Mouse (Mus musculus): ENCODE measurements at regions not wholly inside any gene's neighbourhood (a gene's known extent, or its start where the extent isn't known, plus 50 kb on each side); places are given as distances from the start of the nearest gene placed in this dataset.

DNA sequence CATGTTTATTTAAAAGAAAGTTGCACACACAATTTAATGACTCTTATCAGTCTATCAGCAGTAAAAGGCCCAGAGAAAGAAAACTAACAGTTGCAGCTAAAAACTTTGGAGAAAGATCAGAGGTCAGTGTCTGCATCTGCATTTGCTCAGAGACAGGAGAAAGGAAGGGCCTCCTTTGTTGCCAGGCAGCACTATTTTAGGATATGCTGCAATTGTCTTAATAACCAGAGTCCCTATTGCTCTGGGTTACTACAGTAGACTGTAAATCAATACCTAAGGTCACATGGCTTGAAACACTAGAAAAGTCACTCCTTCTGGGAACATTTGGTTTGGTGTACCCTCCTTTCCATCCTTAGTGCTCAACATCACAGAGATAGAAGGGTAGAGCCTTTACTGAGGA lies 175.7 kb downstream of the Hdgfl1 start:
- no peak for ATAC-seq (replicated peaks; ENCODE audit: insufficient number of reproducible peaks, low FRiP score, low TSS enrichment, poor library complexity, severe bottlenecking)

DNA sequence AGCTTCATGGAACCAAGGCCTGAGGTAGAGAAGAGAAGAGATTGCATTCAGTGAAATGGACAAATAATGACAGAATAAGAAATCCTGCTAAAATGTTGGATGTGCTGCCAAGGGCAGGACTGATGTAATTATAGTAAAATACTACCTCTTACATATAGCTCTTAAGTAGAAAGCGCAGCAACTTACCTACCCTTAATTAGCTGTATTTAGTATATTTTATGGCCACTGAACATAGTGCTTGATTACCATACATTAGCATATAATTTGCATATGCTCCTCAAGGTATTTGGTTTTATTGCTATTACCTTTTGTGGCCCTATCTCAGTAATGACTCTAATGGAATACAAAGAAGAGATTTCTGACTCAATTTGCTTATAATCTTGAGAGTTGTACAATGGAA lies 176.2 kb downstream of the Hdgfl1 start:
- ATAC-seq (replicated peaks; ENCODE audit: insufficient number of reproducible peaks, low FRiP score, low TSS enrichment, poor library complexity, severe bottlenecking) = no peak

DNA sequence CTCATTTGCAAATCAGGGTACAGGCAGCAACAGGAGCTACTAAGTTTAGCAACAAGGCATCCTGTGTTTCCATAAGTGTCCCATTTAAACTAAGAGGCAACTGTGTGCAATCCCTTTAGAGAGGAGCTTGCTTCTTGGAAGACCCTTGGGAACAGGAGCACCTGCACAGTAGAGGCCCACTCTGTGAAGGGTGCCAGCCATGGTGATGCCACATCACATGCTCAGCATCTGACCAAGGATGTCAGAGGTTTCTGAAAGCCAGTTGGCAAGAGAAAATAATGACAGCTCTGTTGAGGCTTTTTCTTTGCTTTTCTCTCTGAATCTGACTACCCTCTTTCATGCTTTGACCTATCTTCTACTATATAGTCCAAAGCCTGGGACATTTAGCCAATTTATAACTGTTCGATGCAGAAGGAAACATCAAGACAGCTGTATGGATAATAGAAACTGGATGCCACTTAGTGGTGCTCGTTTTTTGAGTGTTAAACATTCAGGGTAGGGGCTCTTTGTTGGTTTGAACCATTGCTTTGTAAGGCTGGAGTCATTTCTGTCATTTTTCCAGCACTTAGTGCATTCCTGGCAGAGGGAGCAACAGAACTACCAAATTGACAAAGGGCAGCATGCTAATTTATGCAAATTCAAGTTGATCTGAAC lies 193.9 kb downstream of the Hdgfl1 start:
- no peak for ATAC-seq (replicated peaks; ENCODE audit: insufficient number of reproducible peaks, low FRiP score, low TSS enrichment, poor library complexity, severe bottlenecking)

DNA sequence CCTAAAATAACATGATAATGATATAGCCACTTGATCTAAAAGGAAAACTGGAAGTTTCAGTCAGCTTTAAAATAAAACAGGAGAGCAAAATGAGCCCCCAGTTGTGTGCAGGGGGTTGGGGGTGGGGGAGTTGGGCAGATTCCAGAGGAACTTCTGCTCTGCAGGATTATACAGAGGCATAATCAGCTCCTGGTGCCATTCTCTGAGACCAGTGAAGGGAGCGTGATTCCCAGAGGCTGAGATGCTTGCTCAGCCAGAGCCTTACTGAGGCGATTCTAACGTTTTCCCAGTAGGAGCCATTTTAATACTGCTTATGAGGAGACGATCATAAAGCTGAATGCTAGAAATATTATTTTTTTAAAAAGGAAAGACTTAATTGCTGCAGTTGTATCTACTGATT lies 200.5 kb downstream of the Hdgfl1 start:
- ATAC-seq (replicated peaks; ENCODE audit: insufficient number of reproducible peaks, low FRiP score, low TSS enrichment, poor library complexity, severe bottlenecking) = no peak

DNA sequence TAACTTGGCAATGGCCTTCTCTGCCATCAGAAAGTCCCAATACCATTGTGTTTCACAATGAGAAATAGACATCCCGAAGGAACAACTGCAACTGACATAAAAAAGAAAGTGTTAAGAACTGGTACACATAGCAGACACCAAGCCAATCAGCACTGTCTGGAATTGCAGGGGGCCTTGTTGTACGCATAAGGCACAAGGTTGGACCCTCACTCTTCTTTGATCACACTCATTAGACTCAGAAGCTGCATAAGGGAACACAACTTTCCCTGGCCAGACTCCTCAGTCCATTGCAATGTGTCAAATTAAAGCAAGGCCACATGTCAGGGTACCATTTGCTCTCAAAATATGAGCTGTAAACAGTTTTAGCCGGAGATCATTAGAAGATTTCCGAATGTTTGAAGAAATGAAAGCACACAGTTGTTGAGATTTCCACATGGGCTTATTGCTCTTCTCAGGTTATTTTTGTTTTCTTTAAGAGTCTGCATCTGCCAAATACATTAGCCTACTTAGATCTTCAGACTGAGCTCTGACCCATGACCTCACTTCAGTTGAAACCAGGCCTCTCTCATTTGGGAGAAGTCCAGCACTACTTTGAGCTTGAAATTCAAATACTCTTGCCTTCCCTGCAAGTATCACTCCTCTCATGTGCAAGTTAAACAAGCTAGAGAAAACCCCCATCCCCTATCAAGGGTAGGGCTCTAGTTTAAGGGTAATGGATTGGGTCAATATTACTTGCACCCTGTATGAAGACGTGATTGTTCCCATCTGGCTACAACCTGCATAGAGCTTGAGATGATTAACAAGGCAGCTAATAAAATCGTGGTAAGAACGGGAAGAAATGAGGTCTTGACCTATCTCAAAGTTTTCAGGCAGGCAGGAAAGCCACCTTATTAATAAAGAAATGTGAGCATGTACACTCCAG lies 204.8 kb downstream of the Hdgfl1 start:
- no peak for ATAC-seq (replicated peaks; ENCODE audit: insufficient number of reproducible peaks, low FRiP score, low TSS enrichment, poor library complexity, severe bottlenecking)

DNA sequence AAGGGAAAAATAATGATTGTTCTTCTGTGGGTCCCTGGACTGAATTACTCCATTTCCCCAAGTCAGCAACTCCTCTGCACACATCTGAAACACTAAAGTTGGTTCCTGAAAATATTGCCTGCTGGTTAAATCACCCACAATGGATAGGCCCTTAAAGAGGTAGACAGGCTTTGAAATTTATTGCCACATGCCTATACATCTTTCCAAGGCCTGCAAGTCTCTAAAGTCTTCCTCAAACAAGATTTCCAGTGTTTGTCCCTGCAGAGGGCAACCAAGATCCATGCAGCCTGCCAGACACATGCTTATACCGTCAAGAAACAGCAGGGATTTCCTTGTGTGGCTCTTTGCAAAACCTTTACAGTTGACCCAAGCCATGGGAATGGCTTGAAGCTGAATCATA lies 211.6 kb downstream of the Hdgfl1 start:
- no peak for ATAC-seq (replicated peaks; ENCODE audit: insufficient number of reproducible peaks, low FRiP score, low TSS enrichment, poor library complexity, severe bottlenecking)

DNA sequence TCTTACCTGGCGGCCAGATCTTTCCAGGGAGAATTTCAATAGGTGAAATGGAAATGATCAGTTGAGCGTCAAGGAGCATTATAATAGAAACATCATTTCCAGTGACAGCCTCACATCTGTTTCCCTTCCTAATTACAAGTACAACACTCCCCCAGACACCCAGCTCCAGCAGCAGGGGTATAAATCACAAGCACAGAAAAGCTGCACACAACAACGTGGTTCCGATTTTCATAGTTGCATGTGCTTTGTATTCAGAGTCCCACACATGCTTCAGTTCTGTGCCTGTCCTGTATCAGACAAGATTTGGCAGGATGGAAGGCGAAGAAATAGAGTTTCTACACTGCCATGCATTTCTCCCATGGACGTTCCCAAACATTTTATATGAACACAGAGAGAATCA lies 215.7 kb downstream of the Hdgfl1 start:
- no peak for ATAC-seq (replicated peaks; ENCODE audit: insufficient number of reproducible peaks, low FRiP score, low TSS enrichment, poor library complexity, severe bottlenecking)

DNA sequence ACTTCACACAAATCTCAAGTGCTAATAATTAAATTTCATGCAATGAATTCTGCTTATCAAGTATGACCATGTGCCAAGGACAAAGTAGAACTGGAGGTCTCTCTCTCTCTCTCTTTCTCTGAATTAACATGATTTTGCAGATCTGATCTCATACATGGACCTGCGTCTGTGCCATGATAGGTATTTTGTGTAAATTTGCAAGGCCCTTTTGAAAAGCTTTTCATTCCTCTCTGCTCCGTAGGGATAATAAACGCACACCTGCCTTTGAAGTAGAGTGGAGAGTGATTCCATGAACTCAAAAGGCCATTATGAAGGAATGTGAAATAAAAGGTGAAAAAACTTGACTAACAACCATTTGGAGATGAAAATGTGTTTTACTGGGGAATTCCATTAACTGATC lies 217.8 kb downstream of the Hdgfl1 start:
- no peak for ATAC-seq (replicated peaks; ENCODE audit: insufficient number of reproducible peaks, low FRiP score, low TSS enrichment, poor library complexity, severe bottlenecking)

DNA sequence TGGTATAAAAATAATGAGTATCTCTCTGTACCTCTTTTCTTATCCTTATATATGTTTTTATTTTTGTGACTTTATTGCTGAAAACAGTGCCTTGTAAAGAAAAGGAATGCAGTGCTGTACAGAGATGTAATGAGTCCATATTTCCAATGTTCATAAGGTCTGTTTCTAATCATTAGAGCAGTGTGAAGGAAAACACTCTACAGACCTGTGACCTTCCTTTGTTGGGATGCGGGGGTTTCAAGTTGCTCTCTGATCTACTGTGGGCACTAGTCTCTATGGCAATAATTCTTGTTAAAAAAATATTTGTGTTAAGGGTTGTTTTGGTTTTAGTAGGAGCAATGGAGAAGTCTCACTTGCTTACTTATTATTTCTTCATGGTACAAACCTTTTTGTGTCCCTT lies 231.0 kb downstream of the Hdgfl1 start:
- ATAC-seq (replicated peaks; ENCODE audit: insufficient number of reproducible peaks, low FRiP score, low TSS enrichment, poor library complexity, severe bottlenecking) = no peak

DNA sequence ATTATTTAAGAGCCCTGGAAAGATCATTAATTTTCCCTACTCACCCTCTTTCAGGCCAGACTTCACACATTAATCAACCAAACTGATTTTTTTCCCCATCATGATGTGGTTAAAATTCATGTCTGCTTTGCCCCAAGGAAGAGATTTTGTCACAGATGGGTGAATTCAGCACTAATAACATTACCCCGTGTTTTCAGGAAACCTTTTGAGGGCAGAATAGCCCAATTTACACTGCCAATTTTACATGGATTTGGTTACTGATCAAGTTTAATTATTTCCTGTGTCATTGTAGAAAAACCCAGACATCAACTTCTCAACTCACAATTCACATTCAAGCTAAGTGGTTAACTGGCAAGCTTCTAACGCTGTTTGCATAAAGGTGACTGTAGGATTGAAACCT lies 233.4 kb downstream of the Hdgfl1 start:
- no peak for ATAC-seq (replicated peaks; ENCODE audit: insufficient number of reproducible peaks, low FRiP score, low TSS enrichment, poor library complexity, severe bottlenecking)

DNA sequence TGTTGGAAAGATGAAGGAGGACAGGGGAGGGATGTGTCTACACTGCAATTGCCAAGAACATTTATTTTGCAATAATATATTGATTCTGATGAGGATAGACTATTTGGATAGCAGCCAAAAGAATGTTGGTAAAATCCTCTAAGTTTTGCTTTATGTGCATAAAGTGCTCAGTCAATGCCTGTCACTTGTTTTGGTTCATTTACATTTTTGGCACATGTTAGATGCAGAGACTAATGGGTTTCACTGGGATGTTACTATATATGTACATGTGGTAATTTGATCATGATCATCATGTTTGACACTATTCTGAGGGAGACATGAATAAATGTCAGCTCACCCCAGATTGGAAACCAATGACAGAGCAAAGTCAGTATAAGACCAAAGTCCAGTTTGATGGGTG lies 237.2 kb downstream of the Hdgfl1 start:
- no peak for ATAC-seq (replicated peaks; ENCODE audit: insufficient number of reproducible peaks, low FRiP score, low TSS enrichment, poor library complexity, severe bottlenecking)

DNA sequence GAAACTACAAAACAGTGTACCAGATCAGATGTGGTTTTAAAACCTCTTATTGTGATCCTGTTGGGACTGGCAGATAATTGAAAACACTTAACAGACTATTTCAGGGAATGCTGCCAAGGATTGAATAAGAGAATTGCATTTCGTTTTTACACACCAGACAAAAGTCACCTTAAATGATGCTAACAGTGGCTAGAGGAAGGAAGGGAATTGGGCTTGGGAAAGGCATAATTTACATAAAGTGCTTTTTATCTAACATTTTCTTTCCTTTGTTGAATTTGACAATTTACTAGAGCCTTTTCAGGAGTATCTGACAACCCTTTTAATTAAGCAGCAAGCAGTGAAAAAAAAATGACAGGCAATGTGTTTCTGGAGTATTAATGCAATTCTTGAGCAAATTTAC lies 250.9 kb downstream of the Hdgfl1 start:
- no peak for ATAC-seq (replicated peaks; ENCODE audit: insufficient number of reproducible peaks, low FRiP score, low TSS enrichment, poor library complexity, severe bottlenecking)

DNA sequence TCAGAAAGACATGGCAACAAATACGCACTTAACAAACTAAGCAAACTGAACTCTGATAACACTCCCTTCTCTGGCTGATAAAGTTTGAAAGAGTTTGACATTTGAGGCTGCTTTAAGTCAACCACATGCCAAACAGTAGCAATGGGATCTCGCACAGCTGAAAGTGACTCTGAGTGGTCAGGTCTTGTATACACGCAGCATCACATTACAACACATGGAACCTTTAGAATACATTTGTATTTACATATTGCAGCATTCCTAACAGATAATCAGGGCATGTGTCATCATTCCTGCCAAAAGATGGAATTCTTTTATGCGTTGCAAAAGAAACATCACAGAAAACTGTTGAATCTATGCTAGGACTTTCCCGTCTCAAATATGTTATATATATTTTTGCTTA lies 251.5 kb downstream of the Hdgfl1 start:
- ATAC-seq (replicated peaks; ENCODE audit: insufficient number of reproducible peaks, low FRiP score, low TSS enrichment, poor library complexity, severe bottlenecking) = no peak

DNA sequence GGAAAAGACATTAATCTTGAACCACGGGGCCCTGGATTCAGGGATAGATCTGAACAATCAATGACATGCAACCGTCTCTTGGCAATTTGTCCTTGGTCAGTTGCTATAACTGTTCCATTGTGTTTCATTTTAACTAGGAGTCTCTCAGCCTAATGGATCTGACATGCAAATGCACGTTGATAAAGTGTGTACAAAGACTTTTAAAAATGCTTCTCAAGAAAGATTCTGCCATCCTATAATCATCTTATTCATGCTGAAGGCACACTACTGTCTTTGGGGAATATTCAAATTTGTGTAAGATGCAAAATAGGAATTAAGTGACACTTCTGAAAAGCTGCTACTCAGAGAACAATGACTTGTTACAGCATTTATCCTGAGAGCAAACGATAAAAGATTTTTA lies 252.3 kb downstream of the Hdgfl1 start:
- ATAC-seq (replicated peaks; ENCODE audit: insufficient number of reproducible peaks, low FRiP score, low TSS enrichment, poor library complexity, severe bottlenecking) = no peak

DNA sequence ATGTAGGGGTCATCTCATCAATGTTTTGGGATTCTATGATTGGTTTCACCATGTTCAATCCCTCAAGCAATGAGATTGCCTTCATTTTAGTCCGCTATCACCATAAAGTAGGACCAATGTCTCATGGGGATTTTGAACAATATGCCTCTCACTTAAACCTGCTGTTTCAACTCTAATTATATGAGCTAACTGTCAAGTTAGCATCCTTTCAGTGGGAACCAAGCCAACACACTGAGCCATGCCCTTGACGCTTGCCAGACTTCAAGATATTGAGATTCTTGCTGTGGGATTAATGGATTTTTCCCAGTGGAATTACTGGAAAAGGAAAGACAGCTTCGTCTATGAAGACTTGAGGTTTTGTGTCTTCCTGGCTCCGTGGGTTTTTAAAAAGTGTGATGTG lies 259.5 kb downstream of the Hdgfl1 start:
- ATAC-seq (replicated peaks; ENCODE audit: insufficient number of reproducible peaks, low FRiP score, low TSS enrichment, poor library complexity, severe bottlenecking) = no peak

DNA sequence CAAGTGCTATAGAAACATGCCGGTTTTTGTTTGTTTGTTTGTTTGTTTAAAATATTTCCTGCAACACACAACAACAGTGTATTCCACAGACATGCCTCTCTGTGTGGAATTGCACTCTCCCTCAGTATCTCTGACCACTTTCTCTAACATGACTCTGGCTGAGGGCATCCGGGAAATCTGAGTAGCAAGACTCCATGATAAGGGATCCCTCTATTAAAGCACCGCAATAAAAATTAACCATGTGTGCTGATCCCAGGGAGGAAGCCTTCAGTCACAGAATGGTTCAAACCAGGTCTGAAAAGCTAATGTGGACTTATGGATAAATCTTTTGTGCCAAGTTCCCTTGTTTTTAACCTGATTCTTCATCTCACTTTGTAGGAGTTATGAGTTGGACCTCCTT lies 260.1 kb downstream of the Hdgfl1 start:
- no peak for ATAC-seq (replicated peaks; ENCODE audit: insufficient number of reproducible peaks, low FRiP score, low TSS enrichment, poor library complexity, severe bottlenecking)

DNA sequence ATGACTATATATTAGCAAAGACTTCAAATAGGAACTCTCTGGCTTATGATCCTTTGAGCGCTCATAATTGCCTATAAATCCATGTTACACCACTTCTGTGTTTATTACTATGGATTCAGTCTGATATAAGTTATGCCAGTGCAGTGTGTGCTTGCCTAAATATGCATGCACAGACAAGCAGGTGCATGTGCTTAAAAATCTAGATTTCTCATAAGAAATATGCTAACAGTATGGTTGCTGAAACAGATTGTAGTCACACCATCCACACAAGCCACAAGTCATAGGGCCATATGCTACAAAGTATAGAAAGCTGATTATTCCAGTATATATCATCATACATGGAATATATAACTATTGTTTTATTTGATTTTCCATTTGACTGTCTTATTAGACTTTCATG lies 266.2 kb downstream of the Hdgfl1 start:
- no peak for ATAC-seq (replicated peaks; ENCODE audit: insufficient number of reproducible peaks, low FRiP score, low TSS enrichment, poor library complexity, severe bottlenecking)

DNA sequence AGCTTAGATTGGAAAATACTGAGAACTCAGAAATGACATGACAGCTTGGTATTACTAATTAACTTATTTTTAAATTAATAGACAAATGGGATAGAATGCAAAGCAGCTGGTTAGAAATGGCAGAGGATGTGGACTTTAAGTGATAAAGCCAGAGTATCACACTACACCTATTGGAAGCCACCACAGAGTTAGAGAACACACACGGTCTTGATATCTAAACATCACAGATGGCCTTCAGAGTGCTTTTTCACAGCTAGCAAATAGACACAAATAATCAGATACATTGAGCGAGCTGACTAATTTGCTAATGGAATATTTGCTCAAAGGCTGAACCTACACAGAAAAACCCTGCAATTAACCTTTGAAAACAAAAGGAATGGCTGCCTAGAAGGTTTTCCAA lies 272.9 kb downstream of the Hdgfl1 start:
- ATAC-seq (replicated peaks; ENCODE audit: insufficient number of reproducible peaks, low FRiP score, low TSS enrichment, poor library complexity, severe bottlenecking) = no peak

DNA sequence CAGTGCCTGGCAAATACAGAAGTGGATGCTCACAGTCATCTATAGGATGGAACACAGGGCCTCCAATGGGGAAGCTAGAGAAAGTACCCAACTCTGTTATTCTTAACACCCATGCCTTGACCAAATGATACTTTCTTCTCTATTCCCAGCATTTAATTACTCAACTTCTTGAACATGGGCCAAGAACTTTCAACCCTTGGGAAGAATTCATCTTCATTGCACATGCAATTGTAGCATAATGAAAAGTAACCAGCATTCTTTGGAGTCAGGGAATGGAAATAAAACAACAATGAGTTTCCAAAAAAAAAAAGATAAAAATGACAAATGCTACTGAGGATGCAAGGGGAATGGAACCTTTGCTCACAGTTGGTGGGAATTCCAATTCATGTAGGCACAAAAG lies 274.1 kb downstream of the Hdgfl1 start:
- no peak for ATAC-seq (replicated peaks; ENCODE audit: insufficient number of reproducible peaks, low FRiP score, low TSS enrichment, poor library complexity, severe bottlenecking)

DNA sequence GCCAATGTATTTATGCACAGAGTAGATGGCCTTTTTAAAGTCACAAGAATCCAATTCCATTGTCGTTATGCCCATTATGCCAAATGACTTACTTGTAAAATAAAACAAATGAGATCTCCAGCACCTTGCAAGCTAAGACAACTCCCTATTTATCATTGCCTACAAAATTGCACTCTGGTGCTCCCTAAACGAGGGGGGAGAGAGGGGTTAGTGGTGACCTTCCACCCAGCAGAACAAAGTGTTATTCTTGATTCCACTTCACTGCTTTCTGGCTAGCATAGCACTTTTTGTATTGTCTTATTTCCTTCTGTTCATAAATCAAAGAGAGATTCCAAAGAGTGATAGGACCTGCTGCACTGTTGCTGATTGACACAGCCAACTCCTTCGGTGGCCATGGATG lies 300.6 kb downstream of the Hdgfl1 start:
- ATAC-seq (replicated peaks; ENCODE audit: insufficient number of reproducible peaks, low FRiP score, low TSS enrichment, poor library complexity, severe bottlenecking) = no peak
